Mouse (Mus musculus): Measurements from ENCODE around the gene Llgl1. TPM values are rescaled to one million over a fixed set of nuclear protein-coding genes. Genes with fewer than 3 reads are reported as not detected.

Llgl1 gene
- total and polyA plus RNA-seq, 2 experiments from 2014 or later = 13.5 to 33.0 TPM

- no peak overlapping the region for H3K9ac ChIP-seq (replicated peaks; ENCODE audit: low read depth, low read length)
- H3K36me3 ChIP-seq (replicated peaks; ENCODE audit: control insufficient read depth, insufficient read depth, low read length) = peaks cover 37% of the 10 kb centered on the region
- ATAC-seq (ENCODE audit: insufficient read depth, low read depth) (no peak), DNase-seq (ENCODE audit: low spot score) (no peak)
- no peaks in the 10 kb centered on the region for H3K27me3 ChIP-seq (ENCODE audit: control insufficient read depth, insufficient read depth, low read length)
- H3K27ac ChIP-seq (ENCODE audit: low read depth) = no peak overlapping the region
- no peaks in the 10 kb centered on the region for H3K9me3 ChIP-seq (replicated peaks; ENCODE audit: control insufficient read depth, low read length)
- H3K4me3 ChIP-seq (ENCODE audit: low read depth, low read length) = no peak overlapping the region
- no peaks in the 10 kb centered on the region for H3K4me1 ChIP-seq (ENCODE audit: control insufficient read depth, insufficient read depth)
- no peak overlapping the region for H3K4me2 ChIP-seq (ENCODE audit: low read depth, low read length)
- 72% methylated on average over 3 of the region's 3 CpGs for WGBS
- no peak for TF ChIP-seq EP300 (IDR thresholded peaks at IDR 0.05; ENCODE audit: low read depth)
- no peak for TF ChIP-seq CTCF (IDR thresholded peaks at IDR 0.05; ENCODE audit: low read depth)
Measured at GRCm38 (mm10) chr11:60761681-60762080, 62.2 kb downstream of the Llgl1 start.

Small RNA genes within 50 kb of the gene (microRNA-seq; reads per million reads assigned to microRNA genes)
- 1.1 reads per million for gene Mir5100

Other genes with a start within 250 kb of the Llgl1 start
- 56.1 and 61.6 TPM in 2 replicates for gene Drg2, start 245.1 kb upstream of the Llgl1 start, total RNA-seq (2014; rRNA removed; ENCODE audit: low replicate concordance)
- 44.0 and 45.6 TPM in 2 replicates for gene Drg2, start 245.1 kb upstream of the Llgl1 start, polyA plus RNA-seq (2015; fragmentation: Nextera tagmentation; extraction: Ambion mirVana)
- not detected in 2 replicates for gene Myo15, start 230.4 kb upstream of the Llgl1 start, total RNA-seq (2014; rRNA removed; ENCODE audit: low replicate concordance)
- gene Myo15, start 230.4 kb upstream of the Llgl1 start, polyA plus RNA-seq (2015; fragmentation: Nextera tagmentation; extraction: Ambion mirVana) = 0.01 TPM in 1 of 2 replicates, not detected in the other
- gene Alkbh5, start 163.3 kb upstream of the Llgl1 start, total RNA-seq (2014; rRNA removed; ENCODE audit: low replicate concordance) = 51.3 and 68.8 TPM in 2 replicates
- gene Alkbh5, start 163.3 kb upstream of the Llgl1 start, polyA plus RNA-seq (2015; fragmentation: Nextera tagmentation; extraction: Ambion mirVana) = 33.5 and 34.9 TPM in 2 replicates
- 82.2 and 123 TPM in 2 replicates for gene Flii, start 27.5 kb downstream of the Llgl1 start, total RNA-seq (2014; rRNA removed; ENCODE audit: low replicate concordance)
- gene Flii, start 27.5 kb downstream of the Llgl1 start, polyA plus RNA-seq (2015; fragmentation: Nextera tagmentation; extraction: Ambion mirVana) = 52.6 and 55.3 TPM in 2 replicates
- 26.5 and 27.4 TPM in 2 replicates for gene Mief2, start 28.7 kb downstream of the Llgl1 start, total RNA-seq (2014; rRNA removed; ENCODE audit: low replicate concordance)
- 19.5 and 20.4 TPM in 2 replicates for gene Mief2, start 28.7 kb downstream of the Llgl1 start, polyA plus RNA-seq (2015; fragmentation: Nextera tagmentation; extraction: Ambion mirVana)
- 7.3 and 8.8 TPM in 2 replicates for gene Top3a, start 77.6 kb downstream of the Llgl1 start, total RNA-seq (2014; rRNA removed; ENCODE audit: low replicate concordance)
- gene Top3a, start 77.6 kb downstream of the Llgl1 start, polyA plus RNA-seq (2015; fragmentation: Nextera tagmentation; extraction: Ambion mirVana) = 3.8 and 4.4 TPM in 2 replicates
- gene Smcr8, start 77.8 kb downstream of the Llgl1 start, total RNA-seq (2014; rRNA removed; ENCODE audit: low replicate concordance) = 7.6 and 8.2 TPM in 2 replicates
- 2.0 and 2.1 TPM in 2 replicates for gene Smcr8, start 77.8 kb downstream of the Llgl1 start, polyA plus RNA-seq (2015; fragmentation: Nextera tagmentation; extraction: Ambion mirVana)
- gene Shmt1, start 112.0 kb downstream of the Llgl1 start, total RNA-seq (2014; rRNA removed; ENCODE audit: low replicate concordance) = 34.6 and 77.7 TPM in 2 replicates
- 25.2 and 26.7 TPM in 2 replicates for gene Shmt1, start 112.0 kb downstream of the Llgl1 start, polyA plus RNA-seq (2015; fragmentation: Nextera tagmentation; extraction: Ambion mirVana)
- gene Dhrs7b, start 130.9 kb downstream of the Llgl1 start, total RNA-seq (2014; rRNA removed; ENCODE audit: low replicate concordance) = 20.7 and 28.4 TPM in 2 replicates
- gene Dhrs7b, start 130.9 kb downstream of the Llgl1 start, polyA plus RNA-seq (2015; fragmentation: Nextera tagmentation; extraction: Ambion mirVana) = 22.9 and 27.8 TPM in 2 replicates
- 45.2 and 54.8 TPM in 2 replicates for gene Tmem11, start 179.5 kb downstream of the Llgl1 start, total RNA-seq (2014; rRNA removed; ENCODE audit: low replicate concordance)
- 56.2 and 58.6 TPM in 2 replicates for gene Tmem11, start 179.5 kb downstream of the Llgl1 start, polyA plus RNA-seq (2015; fragmentation: Nextera tagmentation; extraction: Ambion mirVana)
- 25.2 and 32.1 TPM in 2 replicates for gene Natd1, start 215.0 kb downstream of the Llgl1 start, total RNA-seq (2014; rRNA removed; ENCODE audit: low replicate concordance)
- 11.2 and 13.1 TPM in 2 replicates for gene Natd1, start 215.0 kb downstream of the Llgl1 start, polyA plus RNA-seq (2015; fragmentation: Nextera tagmentation; extraction: Ambion mirVana)
- gene Map2k3, start 232.3 kb downstream of the Llgl1 start, total RNA-seq (2014; rRNA removed; ENCODE audit: low replicate concordance) = 32.6 and 35.7 TPM in 2 replicates
- gene Map2k3, start 232.3 kb downstream of the Llgl1 start, polyA plus RNA-seq (2015; fragmentation: Nextera tagmentation; extraction: Ambion mirVana) = 48.3 and 48.6 TPM in 2 replicates